Mouse (Mus musculus) layer of hippocampus, adult 11-12 months (tissue): ENCODE measurements at regions not wholly inside any gene's neighbourhood (a gene's known extent, or its start where the extent isn't known, plus 50 kb on each side); places are given as distances from the start of the nearest gene placed in this dataset.
A peak's percentile ranks its signal among the peaks of the same experiment; 100 is the strongest.

Source experiments
- DNase-seq: peaks from one replicate; pipeline ENCODE4 v3.0.0; 2022; ENCODE audit warnings: low spot score

DNA sequence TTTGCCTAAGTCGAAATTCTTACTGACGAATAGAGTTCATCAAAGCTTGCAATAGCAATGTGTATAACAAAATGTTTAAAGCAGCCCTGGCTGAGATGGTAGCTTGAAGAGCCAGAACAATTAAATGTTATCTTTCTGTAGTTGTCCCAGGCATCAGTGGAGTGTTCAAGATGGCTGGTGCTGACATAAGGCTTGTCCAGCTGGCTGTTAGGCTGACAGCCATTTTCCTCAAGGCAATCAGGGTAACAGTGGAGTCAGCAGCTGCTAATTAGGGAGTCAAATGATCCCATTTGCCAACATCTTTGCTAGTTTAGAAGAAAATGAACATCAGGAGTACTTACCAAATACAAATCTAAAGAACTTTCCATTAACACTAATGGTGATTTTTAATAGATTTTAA is 936.3 kb downstream of the Nsun3 start:
- DNase-seq, result peak; percentile 21
